Mouse (Mus musculus): ENCODE data around the gene Vmn1r198.
"Not testable (repeated sequence)": the region's sequence is repeated elsewhere in the genome, so short reads cannot be mapped to it uniquely, and the experiment has no call there.

Vmn1r198 gene

GRCm38 (mm10) chr13:22350064-22350463 is at the start of gene Vmn1r198:
Gene Vmn1r198 (plus strand): TSS chr13:22350364.
- no peak for DNase-seq (ENCODE audit: low read depth, low spot score)

DNA sequence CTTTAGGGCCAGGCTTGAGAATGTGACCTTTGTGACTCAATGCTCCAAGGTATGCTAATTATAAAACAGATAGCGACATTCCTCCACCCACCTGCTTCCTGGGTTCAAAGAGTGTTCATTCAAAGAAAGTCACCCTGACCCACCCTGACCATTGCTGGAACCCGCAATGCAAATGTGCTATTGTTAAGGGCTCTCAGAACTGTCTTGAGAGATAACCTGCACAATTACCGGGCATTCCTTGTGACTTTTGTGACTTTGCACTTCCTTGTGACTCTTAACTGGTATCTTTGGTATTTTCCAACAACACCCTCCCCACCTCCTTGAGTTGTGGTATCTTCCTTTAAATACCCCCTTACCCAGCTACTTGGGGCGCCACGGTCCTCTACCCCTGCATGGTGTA is 42.1 kb upstream of the Vmn1r198 start:
- peak; percentile 56 for DNase-seq (ENCODE audit: low read depth, low spot score)

- DNase-seq (ENCODE audit: low read depth, low spot score) = no peak
Observed at GRCm38 (mm10) chr13:22315361-22315760, 34.8 kb upstream of the Vmn1r198 start.

DNA sequence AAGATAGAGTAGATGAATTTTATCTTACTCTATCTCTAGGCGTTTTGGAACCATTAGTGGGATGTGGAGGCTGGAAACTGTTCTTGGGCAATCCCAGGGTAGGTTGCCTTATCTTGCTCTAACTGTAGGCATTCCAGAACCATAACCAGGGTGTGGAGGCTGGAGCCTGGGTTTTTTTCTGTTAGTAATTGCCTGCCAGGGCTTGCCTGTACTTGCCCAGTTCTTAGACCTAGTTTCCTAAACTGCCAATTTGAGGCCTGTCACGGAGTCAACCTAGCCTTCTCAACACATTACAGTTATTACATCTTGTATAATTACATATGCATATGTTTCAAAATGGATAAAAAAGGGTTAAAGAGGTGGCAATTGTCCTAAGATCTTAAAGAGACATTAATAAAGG is 32.8 kb upstream of the Vmn1r198 start:
- no peak for DNase-seq (ENCODE audit: low read depth, low spot score)

DNA sequence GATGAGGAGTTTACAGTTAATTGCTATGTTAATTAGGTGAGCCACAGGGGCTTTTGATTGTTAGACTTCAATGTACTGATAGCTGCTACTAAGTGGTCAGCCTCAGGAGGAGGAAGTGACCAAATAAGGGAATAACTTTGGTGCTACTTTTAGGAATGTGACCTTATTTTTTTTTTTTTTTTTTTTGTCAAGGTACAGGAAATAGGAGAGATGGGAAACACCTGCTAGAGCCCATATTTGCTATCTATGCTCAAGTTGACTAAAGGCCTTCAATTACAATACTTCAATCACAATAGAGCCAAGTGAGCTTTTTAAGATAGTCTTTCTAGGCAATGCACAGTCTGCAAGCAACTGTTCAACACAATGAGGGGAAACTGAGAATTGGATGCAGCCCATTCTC is 30.1 kb upstream of the Vmn1r198 start:
- peak; percentile 63 for DNase-seq (ENCODE audit: low read depth, low spot score)

DNA sequence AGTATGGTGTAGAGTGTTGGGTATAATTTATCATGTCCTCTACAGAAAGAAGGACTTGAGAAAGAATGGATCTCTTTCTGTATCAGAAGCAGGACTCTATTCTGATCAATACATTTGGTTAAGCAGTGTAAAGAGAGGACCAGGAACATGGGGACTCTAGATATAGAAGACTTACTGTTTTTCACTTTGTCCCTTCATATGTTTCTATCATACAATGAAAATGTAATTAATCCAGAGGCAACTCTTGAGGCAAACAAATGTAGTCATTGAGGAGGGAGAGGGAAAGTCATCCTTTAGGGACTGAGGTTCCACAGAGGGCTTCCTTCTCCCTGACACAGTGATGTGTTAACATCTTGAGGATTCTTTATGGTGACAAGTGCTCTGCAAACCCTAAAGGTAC is 25.9 kb upstream of the Vmn1r198 start, which contains the start of gene Vmn1r197:
TSS of gene Vmn1r197 (plus strand) at position 301 of the 400 bp plus-strand sequence.
- no peak for DNase-seq (ENCODE audit: low read depth, low spot score)

GRCm38 (mm10) chr13:22333269-22333668 is 16.9 kb upstream of the Vmn1r198 start:
- no peak for DNase-seq (ENCODE audit: low read depth, low spot score)

DNA sequence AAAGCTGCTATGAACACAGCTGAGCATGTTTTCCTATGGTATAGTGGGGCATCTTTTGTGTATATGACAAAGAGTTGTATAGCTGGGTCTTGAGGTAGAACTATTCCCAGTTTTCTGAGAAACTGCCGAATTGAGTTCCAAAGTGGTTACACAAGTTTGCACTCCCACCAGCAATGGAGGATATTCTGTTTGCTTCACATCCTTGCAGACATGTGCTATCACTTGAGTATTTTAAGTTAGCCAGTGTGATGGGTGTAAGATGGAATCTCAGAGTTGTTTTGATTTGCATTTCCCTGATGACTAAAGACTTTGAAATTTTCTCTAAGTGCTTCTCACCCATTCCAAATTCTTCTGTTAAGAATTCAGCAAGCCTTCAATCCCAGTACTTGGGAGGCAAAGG is 14.6 kb upstream of the Vmn1r198 start:
- DNase-seq (ENCODE audit: low read depth, low spot score) = no peak

DNA sequence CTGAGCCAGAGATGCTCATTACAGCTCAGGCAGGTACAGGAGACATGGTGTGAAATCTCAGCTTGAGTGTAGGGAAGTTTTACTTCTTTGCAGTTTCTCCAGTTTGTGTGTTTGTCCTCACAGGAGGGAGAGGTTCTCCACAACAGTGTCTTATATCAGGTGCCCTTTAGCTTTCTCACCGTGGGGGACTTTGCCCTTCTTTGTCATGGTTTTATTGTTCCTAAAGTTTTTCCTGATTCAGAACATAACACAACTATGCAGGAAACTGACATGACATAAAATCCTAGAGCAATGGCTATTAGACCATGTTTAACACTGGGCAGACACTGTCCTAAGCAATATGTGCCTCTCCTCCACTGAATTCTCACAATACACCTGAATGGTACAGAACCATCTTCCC is 649 bp downstream of the Vmn1r198 start:
- DNase-seq (ENCODE audit: low read depth, low spot score) = no peak

DNA sequence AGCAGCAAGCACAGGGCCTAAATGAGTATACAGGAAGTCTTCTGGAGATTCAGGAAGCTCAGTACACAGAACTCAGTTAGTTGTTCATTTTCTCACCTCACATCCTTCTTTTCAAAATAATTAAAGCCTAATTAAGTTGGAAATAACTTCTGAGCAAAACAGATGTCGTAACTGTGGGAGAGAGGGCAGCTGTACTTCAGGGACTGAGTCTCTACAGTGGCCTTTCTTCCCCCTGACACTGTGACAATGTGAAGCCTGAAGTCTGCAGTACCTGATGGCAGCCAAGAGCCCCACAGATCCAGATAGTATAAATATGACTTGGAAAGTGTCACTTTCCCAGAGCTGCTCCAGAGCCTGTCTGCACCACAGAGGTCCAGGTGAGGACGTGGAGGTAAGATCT is 29.4 kb downstream of the Vmn1r198 start, which contains the start of gene Vmn1r199:
TSS of gene Vmn1r199 (plus strand) at position 301 of the 400 bp plus-strand sequence.
- no peak for DNase-seq (ENCODE audit: low read depth, low spot score)

DNA sequence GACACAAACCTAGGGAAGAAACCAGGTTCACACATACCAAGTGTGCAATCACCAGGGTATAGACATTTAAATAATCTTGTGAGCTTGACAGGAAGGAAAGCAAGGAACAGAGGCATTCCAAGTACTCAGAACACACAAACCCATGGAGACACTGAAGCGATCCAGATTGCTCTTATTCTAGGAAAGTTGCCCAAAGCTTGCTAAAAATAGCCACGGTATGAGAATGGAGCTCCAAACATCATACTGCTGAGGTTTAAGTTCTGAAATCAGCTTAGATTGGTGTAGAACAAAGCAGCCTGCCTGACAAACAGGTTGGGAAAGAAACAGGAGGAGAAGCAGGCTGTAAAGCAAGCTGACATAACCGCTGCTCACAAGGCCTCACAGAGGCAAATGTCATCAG is 31.0 kb downstream of the Vmn1r198 start:
- not testable (repeated sequence) for DNase-seq (ENCODE audit: low read depth, low spot score)

DNA sequence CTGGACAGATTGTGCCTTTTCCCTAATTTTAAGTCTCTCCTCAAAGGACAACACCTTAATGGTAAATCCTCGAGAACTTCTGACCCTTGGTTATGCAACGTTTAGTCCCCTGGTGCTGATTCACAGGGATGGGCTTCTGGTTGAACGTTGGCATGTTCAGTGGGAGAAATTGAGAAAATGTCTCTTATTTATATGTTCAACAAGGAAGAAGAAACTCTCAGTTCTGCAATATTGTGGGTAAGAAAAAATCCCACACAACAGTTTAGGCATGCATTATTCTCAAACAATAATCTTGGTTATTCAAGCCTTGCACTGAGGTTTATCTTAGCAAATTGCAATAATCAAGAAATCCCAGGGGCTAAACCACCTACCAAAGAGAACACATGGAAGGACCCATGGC is 33.2 kb downstream of the Vmn1r198 start:
- no peak for DNase-seq (ENCODE audit: low read depth, low spot score)

DNA sequence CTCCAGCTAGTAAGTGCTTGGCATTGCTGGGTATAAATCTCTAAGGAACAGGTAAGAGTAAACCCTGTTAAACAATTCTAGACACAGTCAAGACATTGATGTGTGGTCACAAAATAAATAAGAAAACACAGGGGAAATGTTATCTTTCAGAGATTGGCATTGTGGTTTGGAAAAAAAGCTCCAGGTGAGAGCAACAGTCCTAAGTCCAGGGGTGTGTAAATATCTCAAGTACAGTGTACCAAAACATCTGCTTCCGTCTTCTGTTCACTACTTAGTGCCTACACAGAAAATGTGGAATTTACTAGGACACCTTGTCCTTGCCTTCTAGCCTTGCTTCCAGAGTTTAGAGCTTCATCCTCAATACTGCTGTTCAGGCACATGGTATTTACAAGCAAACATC is 36.9 kb downstream of the Vmn1r198 start:
- DNase-seq (ENCODE audit: low read depth, low spot score) = no peak

GRCm38 (mm10) chr13:22390073-22390472 is 39.9 kb downstream of the Vmn1r198 start, which contains the start of gene Vmn1r200:
Gene Vmn1r200 (plus strand): TSS chr13:22390373.
- no peak for DNase-seq (ENCODE audit: low read depth, low spot score)

- no peak for DNase-seq (ENCODE audit: low read depth, low spot score)
Observed at GRCm38 (mm10) chr13:22402978-22403377, 52.8 kb downstream of the Vmn1r198 start.
